Mouse (Mus musculus): ENCODE results near the gene Cpa2. TPM values are rescaled to one million over a fixed set of nuclear protein-coding genes. Genes with fewer than 3 reads are reported as not detected.

The Cpa2 gene
- total RNA-seq, 2 experiments from 2014 or later: 1.2 to 2.0 TPM

Other genes starting within 250 kb of the Cpa2 start
- 10 to 100 TPM; 86.8 to 94.7 TPM for gene Ube2h, start 237.0 kb upstream of the Cpa2 start, total RNA-seq (2021)
- 10 to 100 TPM; 26.5 to 27.6 TPM for gene Zc3hc1, start 150.6 kb upstream of the Cpa2 start, total RNA-seq (2021)
- 100 to 1,000 TPM; 140 to 141 TPM for gene Klhdc10, start 139.7 kb upstream of the Cpa2 start, total RNA-seq (2021)
- 10 to 100 TPM; 17.3 to 18.0 TPM for gene Tmem209, start 31.8 kb upstream of the Cpa2 start, total RNA-seq (2021)
- under 1 TPM; 0.81 TPM for gene Ssmem1, start 31.7 kb upstream of the Cpa2 start, total RNA-seq (2021)
- not detected for gene Cpa4, start 26.8 kb downstream of the Cpa2 start, total RNA-seq (2021)
- gene Cpa5, start 69.4 kb downstream of the Cpa2 start, total RNA-seq (2021): not detected
- gene Cpa1, start 97.6 kb downstream of the Cpa2 start, total RNA-seq (2021): not detected
- gene Cep41, start 152.2 kb downstream of the Cpa2 start, total RNA-seq (2021): 1 to 10 TPM; 4.9 to 6.7 TPM
- 10 to 100 TPM; 72.8 to 77.3 TPM for gene Mest, start 182.0 kb downstream of the Cpa2 start, total RNA-seq (2021)